Mouse (Mus musculus): ENCODE data around the gene Msx1. TPM values are rescaled to one million over a fixed set of nuclear protein-coding genes. Genes with fewer than 3 reads are reported as not detected.

Msx1 gene
- 3.3 TPM in 2 replicates for polyA plus RNA-seq (2015; fragmentation: Nextera tagmentation; extraction: Ambion mirVana)

GRCm38 (mm10) chr5:37824461-37824795, at the start of gene Msx1:
Gene Msx1 (minus strand): TSS chr5:37824583.
- under 1% methylated on average over 37 of the region's 37 CpGs for WGBS

GRCm38 (mm10) chr5:37865471-37865870, 41.1 kb upstream of the Msx1 start:
- H3K9ac ChIP-seq (ENCODE audit: low read length): no peak overlapping the region
- H3K27ac ChIP-seq (ENCODE audit: low read length): no peak overlapping the region
- WGBS: 42% methylated on average over 6 of the region's 6 CpGs
- peak; percentile 49 for ATAC-seq (ENCODE audit: low read depth)
- no peaks in the 10 kb centered on the region for H3K9me3 ChIP-seq (ENCODE audit: control insufficient read depth, low read length)
- H3K4me3 ChIP-seq (ENCODE audit: low read length): no peak overlapping the region
- no peaks in the 10 kb centered on the region for H3K4me1 ChIP-seq (replicated peaks; ENCODE audit: control insufficient read depth, insufficient read depth, low read length)
- H3K36me3 ChIP-seq (ENCODE audit: control insufficient read depth, insufficient read depth, low read length): no peaks in the 10 kb centered on the region
- H3K27me3 ChIP-seq (ENCODE audit: control insufficient read depth, insufficient read depth, low read depth, low read length): peaks cover 3% of the 10 kb centered on the region
- H3K4me2 ChIP-seq (ENCODE audit: low read depth, low read length): no peak overlapping the region

More at GRCm38 (mm10) chr5:37824461-37824795, at the start of gene Msx1:
- H3K27me3 ChIP-seq (ENCODE audit: control insufficient read depth, insufficient read depth, low read depth, low read length): peaks cover 95% of the 10 kb centered on the region
- no peaks in the 10 kb centered on the region for H3K36me3 ChIP-seq (ENCODE audit: control insufficient read depth, insufficient read depth, low read length)
- peak within 1 kb of the TSS; percentile 59 for H3K4me3 ChIP-seq (ENCODE audit: low read length)
- H3K9me3 ChIP-seq (ENCODE audit: control insufficient read depth, low read length): peaks cover under 1% of the 10 kb centered on the region; the same call in 1 of the 2 replicates
- H3K9ac ChIP-seq (ENCODE audit: low read length): peak within 1 kb of the TSS; percentile 41
- peaks cover 17% of the 10 kb centered on the region for H3K4me1 ChIP-seq (replicated peaks; ENCODE audit: control insufficient read depth, insufficient read depth, low read length)
- peak within 1 kb of the TSS; percentile 91 for H3K4me2 ChIP-seq (ENCODE audit: low read depth, low read length)
- no peak within 1 kb of the TSS for H3K27ac ChIP-seq (ENCODE audit: low read length)
- peak; percentile 92 for ATAC-seq (ENCODE audit: low read depth)

GRCm38 (mm10) chr5:37864309-37864708, 39.9 kb upstream of the Msx1 start:
- H3K36me3 ChIP-seq (ENCODE audit: control insufficient read depth, insufficient read depth, low read length): no peaks in the 10 kb centered on the region
- ATAC-seq (ENCODE audit: low read depth): no peak
- no peaks in the 10 kb centered on the region for H3K9me3 ChIP-seq (ENCODE audit: control insufficient read depth, low read length)
- WGBS: 91% methylated on average over 2 of the region's 2 CpGs
- H3K4me2 ChIP-seq (ENCODE audit: low read depth, low read length): no peak overlapping the region
- H3K27ac ChIP-seq (ENCODE audit: low read length): no peak overlapping the region
- H3K4me3 ChIP-seq (ENCODE audit: low read length): no peak overlapping the region
- peaks cover 3% of the 10 kb centered on the region for H3K27me3 ChIP-seq (ENCODE audit: control insufficient read depth, insufficient read depth, low read depth, low read length)
- no peaks in the 10 kb centered on the region for H3K4me1 ChIP-seq (replicated peaks; ENCODE audit: control insufficient read depth, insufficient read depth, low read length)
- no peak overlapping the region for H3K9ac ChIP-seq (ENCODE audit: low read length)

GRCm38 (mm10) chr5:37860846-37861245, 36.5 kb upstream of the Msx1 start:
- Histone ChIP-seq H3K4me2 (ENCODE audit: low read depth, low read length) (no peak overlapping the region), H3K9ac (ENCODE audit: low read length) (no peak overlapping the region), H3K27ac (ENCODE audit: low read length) (no peak overlapping the region), H3K9me3 (ENCODE audit: control insufficient read depth, low read length) (no peaks in the 10 kb centered on the region), H3K4me3 (ENCODE audit: low read length) (no peak overlapping the region), H3K36me3 (ENCODE audit: control insufficient read depth, insufficient read depth, low read length) (no peaks in the 10 kb centered on the region), H3K4me1 (replicated peaks; ENCODE audit: control insufficient read depth, insufficient read depth, low read length) (no peaks in the 10 kb centered on the region), H3K27me3 (ENCODE audit: control insufficient read depth, insufficient read depth, low read depth, low read length) (peaks cover 3% of the 10 kb centered on the region)
- no peak for ATAC-seq (ENCODE audit: low read depth)
- 73% methylated on average over 6 of the region's 6 CpGs for WGBS

GRCm38 (mm10) chr5:37860151-37860721, 35.9 kb upstream of the Msx1 start:
- no peaks in the 10 kb centered on the region for H3K4me1 ChIP-seq (replicated peaks; ENCODE audit: control insufficient read depth, insufficient read depth, low read length)
- H3K9me3 ChIP-seq (ENCODE audit: control insufficient read depth, low read length): no peaks in the 10 kb centered on the region
- ATAC-seq (ENCODE audit: low read depth): no peak
- H3K4me3 ChIP-seq (ENCODE audit: low read length): no peak overlapping the region
- no peak overlapping the region for H3K4me2 ChIP-seq (ENCODE audit: low read depth, low read length)
- no peaks in the 10 kb centered on the region for H3K36me3 ChIP-seq (ENCODE audit: control insufficient read depth, insufficient read depth, low read length)
- peaks cover 3% of the 10 kb centered on the region for H3K27me3 ChIP-seq (ENCODE audit: control insufficient read depth, insufficient read depth, low read depth, low read length)
- no peak overlapping the region for H3K27ac ChIP-seq (ENCODE audit: low read length)
- WGBS: 58% methylated on average over 7 of the region's 7 CpGs
- H3K9ac ChIP-seq (ENCODE audit: low read length): no peak overlapping the region

GRCm38 (mm10) chr5:37857763-37858545, 33.6 kb upstream of the Msx1 start:
- ATAC-seq (ENCODE audit: low read depth): no peak
- Histone ChIP-seq H3K4me1 (replicated peaks; ENCODE audit: control insufficient read depth, insufficient read depth, low read length) (no peaks in the 10 kb centered on the region), H3K9me3 (ENCODE audit: control insufficient read depth, low read length) (no peaks in the 10 kb centered on the region), H3K27ac (ENCODE audit: low read length) (no peak overlapping the region), H3K9ac (ENCODE audit: low read length) (no peak overlapping the region), H3K36me3 (ENCODE audit: control insufficient read depth, insufficient read depth, low read length) (no peaks in the 10 kb centered on the region), H3K4me2 (ENCODE audit: low read depth, low read length) (no peak overlapping the region), H3K4me3 (ENCODE audit: low read length) (no peak overlapping the region), H3K27me3 (ENCODE audit: control insufficient read depth, insufficient read depth, low read depth, low read length) (peaks cover 3% of the 10 kb centered on the region)
- WGBS: 53% methylated on average over 14 of the region's 14 CpGs

- no peaks in the 10 kb centered on the region for H3K36me3 ChIP-seq (ENCODE audit: control insufficient read depth, insufficient read depth, low read length)
- H3K9me3 ChIP-seq (ENCODE audit: control insufficient read depth, low read length): no peaks in the 10 kb centered on the region
- peaks cover 3% of the 10 kb centered on the region for H3K27me3 ChIP-seq (ENCODE audit: control insufficient read depth, insufficient read depth, low read depth, low read length)
- WGBS: 34% methylated on average over 5 of the region's 5 CpGs
- ATAC-seq (ENCODE audit: low read depth): no peak
- no peak overlapping the region for H3K4me3 ChIP-seq (ENCODE audit: low read length)
- no peaks in the 10 kb centered on the region for H3K4me1 ChIP-seq (replicated peaks; ENCODE audit: control insufficient read depth, insufficient read depth, low read length)
- no peak overlapping the region for H3K9ac ChIP-seq (ENCODE audit: low read length)
- H3K4me2 ChIP-seq (ENCODE audit: low read depth, low read length): no peak overlapping the region
- H3K27ac ChIP-seq (ENCODE audit: low read length): no peak overlapping the region
Measured at GRCm38 (mm10) chr5:37856057-37856456, 31.7 kb upstream of the Msx1 start.

GRCm38 (mm10) chr5:37854233-37854632, 29.9 kb upstream of the Msx1 start:
- Histone ChIP-seq H3K9me3 (ENCODE audit: control insufficient read depth, low read length) (no peaks in the 10 kb centered on the region), H3K4me1 (replicated peaks; ENCODE audit: control insufficient read depth, insufficient read depth, low read length) (no peaks in the 10 kb centered on the region), H3K9ac (ENCODE audit: low read length) (no peak overlapping the region), H3K36me3 (ENCODE audit: control insufficient read depth, insufficient read depth, low read length) (no peaks in the 10 kb centered on the region), H3K4me2 (ENCODE audit: low read depth, low read length) (no peak overlapping the region), H3K4me3 (ENCODE audit: low read length) (no peak overlapping the region), H3K27ac (ENCODE audit: low read length) (no peak overlapping the region), H3K27me3 (ENCODE audit: control insufficient read depth, insufficient read depth, low read depth, low read length) (peaks cover 3% of the 10 kb centered on the region)
- 38% methylated on average over 6 of the region's 6 CpGs for WGBS
- peak; percentile 51 for ATAC-seq (ENCODE audit: low read depth)

- Histone ChIP-seq H3K36me3 (ENCODE audit: control insufficient read depth, insufficient read depth, low read length) (no peaks in the 10 kb centered on the region), H3K9me3 (ENCODE audit: control insufficient read depth, low read length) (no peaks in the 10 kb centered on the region), H3K4me2 (ENCODE audit: low read depth, low read length) (no peak overlapping the region), H3K4me3 (ENCODE audit: low read length) (no peak overlapping the region), H3K4me1 (replicated peaks; ENCODE audit: control insufficient read depth, insufficient read depth, low read length) (no peaks in the 10 kb centered on the region), H3K9ac (ENCODE audit: low read length) (no peak overlapping the region), H3K27ac (ENCODE audit: low read length) (no peak overlapping the region), H3K27me3 (ENCODE audit: control insufficient read depth, insufficient read depth, low read depth, low read length) (peaks cover 3% of the 10 kb centered on the region)
- no peak for ATAC-seq (ENCODE audit: low read depth)
- 46% methylated on average over 15 of the region's 15 CpGs for WGBS
Measured at GRCm38 (mm10) chr5:37851305-37851982, 27.1 kb upstream of the Msx1 start.
